Mouse (Mus musculus): ENCODE data around the gene Opn4. TPM values are rescaled to one million over a fixed set of nuclear protein-coding genes. Genes with fewer than 3 reads are reported as not detected.

Gene Opn4
- total RNA-seq (2012; rRNA removed) = not detected in 2 replicates
- not detected for polyA plus RNA-seq (2012; ENCODE audit: insufficient read depth in 1 of 2, insufficient read length in 2 of 2, low read depth in 1 of 2, low replicate concordance in 2 of 2, missing spikeins in 1 of 2)

GRCm38 (mm10) chr14:34599941-34600340 lies at the start of gene Opn4:
TSS of gene Opn4 (minus strand) at chr14:34600142.
- no peak for DNase-seq (ENCODE audit: low read depth, low spot score)
- Histone ChIP-seq H3K27ac (ENCODE audit: control insufficient read depth, low read depth, low read length) (no peak within 1 kb of the TSS), H3K79me2 (ENCODE audit: control insufficient read depth, insufficient read depth, low read length, poor library complexity) (no peaks in the 10 kb centered on the region), H3K36me3 (ENCODE audit: control insufficient read depth in 1 of 2, insufficient read depth in 2 of 2, low read length in 2 of 2) (no peaks in the 10 kb centered on the region), H3K4me3 (ENCODE audit: control insufficient read depth in 1 of 2, insufficient read depth in 1 of 2, low read depth in 2 of 2, low read length in 2 of 2) (no peak within 1 kb of the TSS), H3K9me3 (replicated peaks; ENCODE audit: insufficient read depth, low read length) (no peaks in the 10 kb centered on the region), H3K4me1 (ENCODE audit: control insufficient read depth in 1 of 2, insufficient read depth in 2 of 2, low read length in 2 of 2) (no peaks in the 10 kb centered on the region), H3K9ac (ENCODE audit: control insufficient read depth, low read depth, low read length, poor library complexity, severe bottlenecking) (no peak within 1 kb of the TSS), H3K27me3 (ENCODE audit: control insufficient read depth in 1 of 2, insufficient read depth in 2 of 2, low read length in 2 of 2) (no peaks in the 10 kb centered on the region; a peak in 1 of 4 replicates)
- TF ChIP-seq RAD21 (IDR thresholded peaks at IDR 0.05; ENCODE audit: low read depth, low read length) = no peak

DNA sequence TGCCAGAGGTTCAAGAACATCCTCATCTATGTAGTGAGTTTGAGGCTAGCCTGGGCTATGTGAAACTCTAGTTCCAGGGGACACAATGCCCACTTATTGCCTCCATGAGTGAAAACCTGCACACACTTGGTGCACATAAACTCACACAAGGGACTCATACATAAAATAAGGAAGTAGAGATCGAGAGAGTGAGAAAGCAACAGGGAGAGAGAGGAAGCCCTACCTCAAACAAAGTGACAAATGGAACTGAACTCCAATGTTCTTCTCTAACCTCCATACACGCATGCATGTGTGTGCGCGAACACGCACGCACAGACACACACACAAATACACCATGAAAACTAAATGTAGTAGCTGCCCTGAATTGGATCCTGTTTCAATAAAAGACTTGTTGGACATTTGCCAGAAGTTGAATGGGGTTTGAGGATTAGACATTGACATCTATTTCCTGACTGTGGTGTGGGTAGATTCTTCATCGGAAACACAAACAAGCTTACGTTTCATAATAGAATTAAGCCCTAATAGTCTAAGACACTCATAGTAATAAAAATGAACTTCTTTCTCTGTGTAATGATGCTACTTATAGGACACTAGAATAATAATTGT lies 48.0 kb upstream of the Opn4 start:
- H3K27me3 ChIP-seq (ENCODE audit: control insufficient read depth in 1 of 2, insufficient read depth in 2 of 2, low read length in 2 of 2) = no peaks in the 10 kb centered on the region
- peaks cover 0 to 6% of the 10 kb centered on the region in 2 experiments; a peak in 2 of 4 replicates for H3K36me3 ChIP-seq (ENCODE audit: control insufficient read depth in 1 of 2, insufficient read depth in 2 of 2, low read length in 2 of 2)
- no peak overlapping the region for H3K9ac ChIP-seq (ENCODE audit: control insufficient read depth, low read depth, low read length, poor library complexity, severe bottlenecking)
- TF ChIP-seq ELF1 (IDR thresholded peaks at IDR 0.05; ENCODE audit: low read depth, low read length) (peak; percentile 19; the same call in 1 of the 2 replicates), EP300 (IDR thresholded peaks at IDR 0.05; ENCODE audit: low read depth in 1 of 2, low read length in 2 of 2) (peak in 1 of 2 experiments; percentile 29; a peak in 1 of 4 replicates), GATA1 (IDR thresholded peaks at IDR 0.05; ENCODE audit: low read depth, low read length) (no peak)
- peaks cover 0 to 6% of the 10 kb centered on the region in 2 experiments; a peak in 2 of 4 replicates for H3K4me1 ChIP-seq (ENCODE audit: control insufficient read depth in 1 of 2, insufficient read depth in 2 of 2, low read length in 2 of 2)
- H3K79me2 ChIP-seq (ENCODE audit: control insufficient read depth, insufficient read depth, low read length, poor library complexity) = no peaks in the 10 kb centered on the region
- peak; percentile 75 for DNase-seq (ENCODE audit: low read depth, low spot score)
- H3K4me3 ChIP-seq (ENCODE audit: control insufficient read depth in 1 of 2, insufficient read depth in 1 of 2, low read depth in 2 of 2, low read length in 2 of 2) = no peak overlapping the region
- no peak overlapping the region for H3K27ac ChIP-seq (ENCODE audit: control insufficient read depth, low read depth, low read length)
- no peaks in the 10 kb centered on the region for H3K9me3 ChIP-seq (replicated peaks; ENCODE audit: insufficient read depth, low read length)

- TF ChIP-seq SMC3 (IDR thresholded peaks at IDR 0.05; ENCODE audit: low read depth, low read length) (no peak), ZMIZ1 (IDR thresholded peaks at IDR 0.05; ENCODE audit: low read depth, low read length) (no peak), CTCF (IDR thresholded peaks at IDR 0.05 in 2 of 3, conservative IDR thresholded peaks at IDR 0.05 in 1 of 3; ENCODE audit: control insufficient read depth in 1 of 3, insufficient read depth in 1 of 3, low read depth in 2 of 3, low read length in 3 of 3, poor library complexity in 1 of 3, severe bottlenecking in 1 of 3) (no peak), ETS1 (IDR thresholded peaks at IDR 0.05; ENCODE audit: low read depth, low read length) (no peak), MYC (IDR thresholded peaks at IDR 0.05; ENCODE audit: low read depth, low read length) (no peak), ZC3H11A (IDR thresholded peaks at IDR 0.05; ENCODE audit: low read depth, low read length) (no peak)
- no peak for DNase-seq (ENCODE audit: low read depth, low spot score)
Measured at GRCm38 (mm10) chr14:34644140-34644539, 44.2 kb upstream of the Opn4 start.

More at GRCm38 (mm10) chr14:34644140-34644539, 44.2 kb upstream of the Opn4 start:
- H3K36me3 ChIP-seq (ENCODE audit: control insufficient read depth in 1 of 2, insufficient read depth in 2 of 2, low read length in 2 of 2) = peaks cover 0 to 7% of the 10 kb centered on the region in 2 experiments; a peak in 2 of 4 replicates
- H3K27ac ChIP-seq (ENCODE audit: control insufficient read depth, low read depth, low read length) = no peak overlapping the region
- H3K9ac ChIP-seq (ENCODE audit: control insufficient read depth, low read depth, low read length, poor library complexity, severe bottlenecking) = no peak overlapping the region
- H3K4me1 ChIP-seq (ENCODE audit: control insufficient read depth in 1 of 2, insufficient read depth in 2 of 2, low read length in 2 of 2) = peaks cover 2 to 6% of the 10 kb centered on the region in 2 experiments; a peak in 3 of 4 replicates
- no peaks in the 10 kb centered on the region for H3K9me3 ChIP-seq (replicated peaks; ENCODE audit: insufficient read depth, low read length)
- no peaks in the 10 kb centered on the region for H3K79me2 ChIP-seq (ENCODE audit: control insufficient read depth, insufficient read depth, low read length, poor library complexity)
- no peak overlapping the region for H3K4me3 ChIP-seq (ENCODE audit: control insufficient read depth in 1 of 2, insufficient read depth in 1 of 2, low read depth in 2 of 2, low read length in 2 of 2)
- no peaks in the 10 kb centered on the region for H3K27me3 ChIP-seq (ENCODE audit: control insufficient read depth in 1 of 2, insufficient read depth in 2 of 2, low read length in 2 of 2)

All from MEL (cell line).